Mouse (Mus musculus) lung, embryonic 15.5 days (tissue): ENCODE data around the gene Tma16. TPM values are rescaled to one million over a fixed set of nuclear protein-coding genes. Genes with fewer than 3 reads are reported as not detected.

Source experiments
- ATAC-seq: fragments of 200-750 bp; cut with Nextera tagmentation; 2 replicates; pipeline ENCODE4 v1.8.0; 2017; ENCODE audit warnings: moderate number of reproducible peaks, borderline replicate concordance; ENCODE audit not compliant: low FRiP score, low TSS enrichment; ENCODE audit errors: extremely low read depth
- H3K27ac ChIP-seq: fragments of 300-500 bp; sonication (generic); 2 replicates; pipeline ENCODE4 v1.5.1; 2015; ENCODE audit warnings: moderate library complexity, mild to moderate bottlenecking, inconsistent platforms
- H3K27me3 ChIP-seq: fragments of 300-500 bp; sonication (generic); 2 replicates; pipeline ENCODE4 v1.6.1; 2015; ENCODE audit warnings: inconsistent platforms
- H3K36me3 ChIP-seq: fragments of 300-500 bp; sonication (generic); 2 replicates; pipeline ENCODE4 v1.6.1; 2015; ENCODE audit warnings: inconsistent platforms
- H3K4me1 ChIP-seq: fragments of 300-500 bp; sonication (generic); 2 replicates; pipeline ENCODE4 v1.6.1; 2015; ENCODE audit warnings: inconsistent platforms
- H3K4me2 ChIP-seq: fragments of 300-500 bp; sonication (generic); 2 replicates; pipeline ENCODE4 v1.6.1; 2015; ENCODE audit warnings: inconsistent platforms, mild to moderate bottlenecking, moderate library complexity
- H3K4me3 ChIP-seq: fragments of 300-500 bp; sonication (generic); 2 replicates; pipeline ENCODE4 v1.5.1; 2015; ENCODE audit warnings: mild to moderate bottlenecking, inconsistent platforms
- H3K9ac ChIP-seq: fragments of 300-500 bp; sonication (generic); 2 replicates; pipeline ENCODE4 v1.6.1; 2015; ENCODE audit warnings: inconsistent platforms
- H3K9me3 ChIP-seq: fragments of 300-500 bp; sonication (generic); 2 replicates; pipeline ENCODE4 v1.6.1; 2016; ENCODE audit warnings: inconsistent platforms
- WGBS: fragments of 180-500 bp; shearing (Covaris S2); methylation state at CpG from one replicate; pipeline ENCODE4 v1.1.7; 2015; 5-methylcytosine and 5-hydroxymethylcytosine counted together
- polyA plus RNA-seq: library from polyadenylated mRNA; unstranded; fragments of >200 nt; fragmentation: Nextera tagmentation; extraction: Ambion mirVana; gene quantifications from 2 replicates; pipeline ENCODE4 v1.2.1, GENCODE M21; 2015

The Tma16 gene
- polyA plus RNA-seq, 1 experiment from 2014 or later = 11.6 TPM

GRCm38 (mm10) chr8:66457057-66457456 lies 29.3 kb downstream of the Tma16 start:
- Histone ChIP-seq H3K9me3 (no peaks in the 10 kb centered on the region), H3K27me3 (no peaks in the 10 kb centered on the region), H3K9ac (no peak overlapping the region), H3K36me3 (no peaks in the 10 kb centered on the region), H3K27ac (no peak overlapping the region), H3K4me3 (no peak overlapping the region), H3K4me1 (no peaks in the 10 kb centered on the region), H3K4me2 (no peak overlapping the region)
- no peak for ATAC-seq

GRCm38 (mm10) chr8:66450691-66451090 lies 35.6 kb downstream of the Tma16 start:
- ATAC-seq = no peak
- Histone ChIP-seq H3K4me3 (no peak overlapping the region), H3K4me2 (no peak overlapping the region), H3K36me3 (no peaks in the 10 kb centered on the region), H3K9me3 (no peaks in the 10 kb centered on the region), H3K9ac (no peak overlapping the region), H3K4me1 (no peaks in the 10 kb centered on the region), H3K27me3 (no peaks in the 10 kb centered on the region), H3K27ac (no peak overlapping the region)
- WGBS = 18% methylated on average over 5 of the region's 5 CpGs

GRCm38 (mm10) chr8:66445351-66445750 lies 41.0 kb downstream of the Tma16 start:
- Histone ChIP-seq H3K36me3 (no peaks in the 10 kb centered on the region), H3K4me2 (no peak overlapping the region), H3K9ac (no peak overlapping the region), H3K4me1 (no peaks in the 10 kb centered on the region), H3K4me3 (no peak overlapping the region), H3K27ac (no peak overlapping the region), H3K9me3 (no peaks in the 10 kb centered on the region), H3K27me3 (no peaks in the 10 kb centered on the region)
- ATAC-seq = no peak
- 63% methylated on average over 3 of the region's 3 CpGs for WGBS

GRCm38 (mm10) chr8:66444141-66444540 lies 42.2 kb downstream of the Tma16 start:
- no peak overlapping the region for H3K9ac ChIP-seq
- no peaks in the 10 kb centered on the region for H3K36me3 ChIP-seq
- no peaks in the 10 kb centered on the region for H3K4me1 ChIP-seq
- 62% methylated on average over 5 of the region's 5 CpGs for WGBS
- no peak overlapping the region for H3K4me3 ChIP-seq
- H3K27ac ChIP-seq = no peak overlapping the region
- no peaks in the 10 kb centered on the region for H3K27me3 ChIP-seq
- no peak overlapping the region for H3K4me2 ChIP-seq
- H3K9me3 ChIP-seq = no peaks in the 10 kb centered on the region
- ATAC-seq = no peak

- Histone ChIP-seq H3K4me1 (no peaks in the 10 kb centered on the region), H3K4me2 (no peak overlapping the region), H3K27me3 (no peaks in the 10 kb centered on the region), H3K4me3 (no peak overlapping the region), H3K36me3 (no peaks in the 10 kb centered on the region), H3K9ac (no peak overlapping the region), H3K9me3 (no peaks in the 10 kb centered on the region), H3K27ac (no peak overlapping the region)
- ATAC-seq = no peak
- whole genome bisulfite sequencing = 6% methylated on average over 1 of the region's 1 CpGs
Measured at GRCm38 (mm10) chr8:66442778-66443177, 43.6 kb downstream of the Tma16 start.

- ATAC-seq = no peak
- WGBS = 4% methylated on average over 1 of the region's 1 CpGs
Measured at GRCm38 (mm10) chr8:66441123-66441522, 45.2 kb downstream of the Tma16 start.

GRCm38 (mm10) chr8:66438468-66438867 lies 47.9 kb downstream of the Tma16 start:
- Histone ChIP-seq H3K27ac (no peak overlapping the region), H3K27me3 (no peaks in the 10 kb centered on the region), H3K4me1 (no peaks in the 10 kb centered on the region), H3K4me3 (no peak overlapping the region), H3K9ac (no peak overlapping the region), H3K9me3 (no peaks in the 10 kb centered on the region), H3K36me3 (no peaks in the 10 kb centered on the region), H3K4me2 (no peak overlapping the region)
- no peak for ATAC-seq
- WGBS = 68% methylated on average over 4 of the region's 4 CpGs

More at GRCm38 (mm10) chr8:66441123-66441522, 45.2 kb downstream of the Tma16 start:
- Histone ChIP-seq H3K27me3 (no peaks in the 10 kb centered on the region), H3K36me3 (no peaks in the 10 kb centered on the region), H3K4me2 (no peak overlapping the region), H3K4me3 (no peak overlapping the region), H3K4me1 (no peaks in the 10 kb centered on the region), H3K9ac (no peak overlapping the region), H3K9me3 (no peaks in the 10 kb centered on the region), H3K27ac (no peak overlapping the region)

- H3K27ac ChIP-seq = no peak overlapping the region
- ATAC-seq = no peak
- WGBS = 39% methylated on average over 3 of the region's 3 CpGs
- H3K36me3 ChIP-seq = no peaks in the 10 kb centered on the region
- H3K4me2 ChIP-seq = no peak overlapping the region
- no peak overlapping the region for H3K4me3 ChIP-seq
- no peaks in the 10 kb centered on the region for H3K4me1 ChIP-seq
- H3K9me3 ChIP-seq = no peaks in the 10 kb centered on the region
- H3K27me3 ChIP-seq = no peaks in the 10 kb centered on the region
- no peak overlapping the region for H3K9ac ChIP-seq
Measured at GRCm38 (mm10) chr8:66437929-66438328, 48.4 kb downstream of the Tma16 start.

- no peak overlapping the region for H3K27ac ChIP-seq
- 81% methylated on average over 1 of the region's 1 CpGs for WGBS
- no peak for ATAC-seq
- H3K36me3 ChIP-seq = no peaks in the 10 kb centered on the region
- no peaks in the 10 kb centered on the region for H3K4me1 ChIP-seq
- H3K9ac ChIP-seq = no peak overlapping the region
- H3K4me3 ChIP-seq = no peak overlapping the region
- H3K9me3 ChIP-seq = no peaks in the 10 kb centered on the region
- H3K4me2 ChIP-seq = no peak overlapping the region
- no peaks in the 10 kb centered on the region for H3K27me3 ChIP-seq
Measured at GRCm38 (mm10) chr8:66436804-66437203, 49.5 kb downstream of the Tma16 start.

- no peak overlapping the region for H3K9ac ChIP-seq
- no peak overlapping the region for H3K27ac ChIP-seq
- H3K36me3 ChIP-seq = no peaks in the 10 kb centered on the region
- no peak overlapping the region for H3K4me3 ChIP-seq
- ATAC-seq = no peak
- no peaks in the 10 kb centered on the region for H3K9me3 ChIP-seq
- H3K4me1 ChIP-seq = no peaks in the 10 kb centered on the region
- no peaks in the 10 kb centered on the region for H3K27me3 ChIP-seq
- no peak overlapping the region for H3K4me2 ChIP-seq
Measured at GRCm38 (mm10) chr8:66433577-66433976, 52.8 kb downstream of the Tma16 start.

GRCm38 (mm10) chr8:66430639-66431038 lies 55.7 kb downstream of the Tma16 start:
- WGBS = 48% methylated on average over 2 of the region's 2 CpGs

More at GRCm38 (mm10) chr8:66430639-66431038, 55.7 kb downstream of the Tma16 start:
- Histone ChIP-seq H3K27me3 (no peaks in the 10 kb centered on the region), H3K9me3 (no peaks in the 10 kb centered on the region), H3K4me2 (no peak overlapping the region), H3K9ac (no peak overlapping the region), H3K27ac (no peak overlapping the region), H3K4me3 (no peak overlapping the region), H3K36me3 (no peaks in the 10 kb centered on the region), H3K4me1 (no peaks in the 10 kb centered on the region)
- no peak for ATAC-seq
